Mouse (Mus musculus) adrenal gland, adult 18-20 months (tissue): ENCODE measurements around the gene Pyroxd2. TPM values are rescaled to one million over a fixed set of nuclear protein-coding genes. Genes with fewer than 3 reads are reported as not detected.
"Not testable (repeated sequence)": the region's sequence is repeated elsewhere in the genome, so short reads cannot be mapped to it uniquely, and the experiment has no call there.

Experiments used
- DNase-seq, 2 experiments: peaks; one replicate each; pipeline ENCODE4 v3.0.0; 2021 to 2022; ENCODE audit warnings: low spot score in 2 of 2
- total RNA-seq, 2 experiments: library from RNA; stranded (reverse); gene quantifications; 1 replicate in 1 of 2; 2 replicates in 1 of 2; pipeline ENCODE4 v1.2.3; 2021

Gene Pyroxd2
- total RNA-seq, 2 experiments from 2014 or later, result 23.1 to 46.7 TPM

DNA sequence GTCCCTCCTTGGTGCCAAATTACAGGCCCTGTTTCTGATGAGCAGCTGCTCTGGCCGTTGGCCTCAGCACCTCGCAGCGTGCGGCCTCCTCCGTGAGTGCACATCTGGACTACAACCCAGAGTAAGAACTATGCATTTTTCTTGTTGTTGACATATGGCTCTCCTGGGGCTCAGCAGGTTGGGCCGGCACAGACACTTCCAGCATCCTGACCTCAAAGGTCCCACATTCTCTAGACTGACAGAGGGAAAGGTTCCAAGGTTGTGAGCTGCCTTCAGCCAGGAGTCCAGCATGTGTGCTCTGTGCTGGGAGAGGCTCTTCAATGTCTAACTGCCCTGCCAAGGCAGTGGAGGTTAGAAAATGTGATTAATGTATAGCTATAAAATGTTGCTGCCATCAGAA lies 55.2 kb downstream of the Pyroxd2 start:
- no peak for DNase-seq

DNA sequence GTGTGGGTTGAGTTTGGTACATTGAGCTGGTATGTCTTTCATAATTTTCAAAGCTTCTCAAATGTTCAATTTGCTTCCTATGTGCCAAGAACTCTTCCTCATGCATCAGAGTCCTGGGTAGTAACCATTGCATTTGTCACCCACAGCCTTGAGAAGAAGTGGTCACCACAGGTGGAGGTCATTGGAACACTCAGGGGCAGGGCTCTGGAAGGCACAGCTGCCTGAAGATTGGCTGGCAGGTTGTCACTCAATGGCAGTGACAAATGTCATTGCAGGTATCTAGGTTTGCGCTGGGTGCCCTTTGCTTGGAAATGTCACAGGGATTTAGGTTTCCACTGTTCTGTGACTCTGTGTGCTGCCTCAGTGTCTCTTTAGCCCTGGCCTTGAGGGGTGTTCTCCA lies 62.3 kb downstream of the Pyroxd2 start:
- DNase-seq, result no peak

DNA sequence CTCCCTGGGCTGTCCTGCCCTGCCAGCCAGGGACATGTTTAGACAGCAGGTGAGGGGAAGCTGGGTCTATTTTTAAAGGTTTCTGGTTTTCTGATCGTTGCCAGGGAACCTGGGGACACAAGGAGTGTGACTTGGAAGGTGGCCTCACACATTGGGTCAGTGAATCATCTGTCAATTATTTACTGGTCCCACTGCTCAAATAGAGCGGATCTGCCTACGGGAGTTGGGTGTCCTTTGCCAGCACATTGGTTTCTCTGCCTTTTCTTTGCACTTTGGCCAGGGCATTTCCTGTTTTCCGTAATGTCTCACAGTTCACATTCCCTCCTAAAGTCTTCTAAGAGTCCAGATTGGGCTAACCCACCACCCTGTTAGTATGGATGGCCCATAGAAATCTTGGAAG lies 62.8 kb downstream of the Pyroxd2 start:
- DNase-seq, result no peak

DNA sequence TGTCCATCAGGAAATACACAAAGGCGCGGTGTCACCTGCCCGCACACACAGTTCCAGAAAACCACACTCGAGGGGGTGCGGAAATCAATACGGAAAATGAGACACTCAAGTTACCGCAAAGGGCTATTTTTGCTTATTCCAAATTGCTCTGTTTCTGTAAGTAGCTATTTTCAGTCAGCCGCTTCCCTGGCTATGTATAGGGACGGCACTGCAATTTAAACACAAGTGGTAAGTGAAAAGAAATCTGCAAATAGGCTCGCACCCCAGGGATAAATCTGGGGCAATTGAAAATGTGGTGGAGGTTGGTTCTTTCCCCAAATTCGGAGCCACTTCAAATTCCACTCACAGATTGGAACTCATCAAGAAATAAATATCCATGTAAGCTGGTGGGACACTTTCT lies 63.3 kb downstream of the Pyroxd2 start:
- DNase-seq, result no peak

DNA sequence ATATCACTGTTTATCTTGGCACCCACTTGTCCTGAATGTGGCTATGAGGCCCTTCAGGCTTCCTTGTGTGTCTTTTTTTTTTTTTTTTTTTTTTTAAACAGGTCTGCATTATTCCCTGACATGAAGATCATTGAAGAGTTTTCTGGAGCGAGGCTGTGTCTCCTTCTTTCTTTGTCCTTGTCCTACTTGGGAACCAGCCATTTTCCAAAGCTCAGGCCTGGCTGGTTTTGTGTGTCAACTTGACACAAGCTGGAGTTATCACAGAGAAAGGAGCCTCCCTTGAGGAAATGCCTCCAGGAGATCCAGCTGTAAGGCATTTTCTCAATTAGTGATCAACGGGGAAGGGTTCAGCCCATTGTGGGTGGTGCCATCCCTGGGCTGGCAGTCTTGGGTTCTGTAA lies 69.8 kb downstream of the Pyroxd2 start:
- not testable (repeated sequence) for DNase-seq

DNA sequence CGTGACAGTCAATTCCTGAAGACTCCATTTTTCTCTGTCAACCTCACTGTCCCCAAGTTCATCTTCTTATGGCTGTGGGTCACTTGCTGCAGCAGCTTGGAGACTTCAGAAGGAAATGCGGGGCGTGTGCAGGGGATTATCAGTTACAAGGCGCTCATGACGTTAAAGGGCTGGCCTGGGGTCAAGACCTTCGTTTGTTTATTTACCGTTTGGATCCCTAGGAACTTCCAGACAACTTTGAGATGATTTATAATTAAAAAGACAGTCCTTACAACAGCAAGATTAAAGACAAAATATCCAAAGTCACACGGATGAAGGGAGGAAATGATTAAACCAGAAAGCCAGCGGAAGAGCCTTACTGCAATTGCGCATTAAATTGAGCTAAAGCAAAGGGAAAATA lies 74.4 kb downstream of the Pyroxd2 start:
- no peak for DNase-seq

DNA sequence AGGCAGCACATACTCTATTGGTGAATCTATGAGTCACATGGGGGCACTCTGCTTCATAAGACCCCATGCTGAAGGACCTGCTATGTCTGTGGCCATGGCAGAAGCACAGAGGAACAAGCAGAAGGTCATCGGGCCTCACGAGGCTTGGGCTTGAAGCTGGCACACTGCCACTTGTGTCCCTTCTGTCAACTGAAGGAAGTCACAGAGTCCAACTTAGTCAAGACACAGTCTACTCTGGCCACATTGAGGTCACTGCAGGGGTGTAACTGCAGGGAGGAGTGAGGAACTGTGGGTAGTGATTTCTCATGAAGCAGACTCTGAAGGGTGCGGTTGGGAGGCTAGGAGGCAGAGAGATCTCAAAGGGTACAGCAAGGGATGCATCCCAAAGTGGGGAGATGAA lies 75.1 kb downstream of the Pyroxd2 start:
- no peak for DNase-seq

DNA sequence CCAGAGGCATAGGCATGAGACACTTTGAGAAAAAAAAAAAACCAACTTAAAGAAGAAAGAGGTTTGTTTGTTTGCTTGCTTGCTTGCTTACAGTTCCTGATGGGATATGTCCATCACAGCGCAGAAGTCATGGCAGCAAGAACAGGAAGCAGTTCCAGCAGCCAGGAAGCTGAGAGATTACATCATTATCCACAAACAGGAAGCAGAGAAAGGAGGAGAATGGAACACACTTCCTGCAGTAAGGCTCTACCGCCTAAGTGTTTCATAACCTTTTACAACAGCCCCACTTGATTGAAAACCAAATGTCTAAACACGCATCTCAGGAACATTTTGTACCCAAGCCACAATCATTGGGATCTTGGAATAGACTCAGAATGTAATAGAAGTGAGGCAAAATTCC lies 75.6 kb downstream of the Pyroxd2 start:
- no peak for DNase-seq

Other genes with a start within 250 kb of the Pyroxd2 start
- 10 to 100 TPM; 23.8 to 26.9 TPM for gene R3hcc1l, start 234.0 kb downstream of the Pyroxd2 start, total RNA-seq
- 10 to 100 TPM in 1 of 2 experiments, 1 to 10 TPM in 1; 2.0 to 11.5 TPM for gene Loxl4, start 140.0 kb downstream of the Pyroxd2 start, total RNA-seq
- gene Hps1, start 27.2 kb upstream of the Pyroxd2 start, total RNA-seq, result 10 to 100 TPM; 19.7 to 26.3 TPM